Comparison of ENCODE assay signal across 1 mouse cellular context in the genomic region with DNA sequence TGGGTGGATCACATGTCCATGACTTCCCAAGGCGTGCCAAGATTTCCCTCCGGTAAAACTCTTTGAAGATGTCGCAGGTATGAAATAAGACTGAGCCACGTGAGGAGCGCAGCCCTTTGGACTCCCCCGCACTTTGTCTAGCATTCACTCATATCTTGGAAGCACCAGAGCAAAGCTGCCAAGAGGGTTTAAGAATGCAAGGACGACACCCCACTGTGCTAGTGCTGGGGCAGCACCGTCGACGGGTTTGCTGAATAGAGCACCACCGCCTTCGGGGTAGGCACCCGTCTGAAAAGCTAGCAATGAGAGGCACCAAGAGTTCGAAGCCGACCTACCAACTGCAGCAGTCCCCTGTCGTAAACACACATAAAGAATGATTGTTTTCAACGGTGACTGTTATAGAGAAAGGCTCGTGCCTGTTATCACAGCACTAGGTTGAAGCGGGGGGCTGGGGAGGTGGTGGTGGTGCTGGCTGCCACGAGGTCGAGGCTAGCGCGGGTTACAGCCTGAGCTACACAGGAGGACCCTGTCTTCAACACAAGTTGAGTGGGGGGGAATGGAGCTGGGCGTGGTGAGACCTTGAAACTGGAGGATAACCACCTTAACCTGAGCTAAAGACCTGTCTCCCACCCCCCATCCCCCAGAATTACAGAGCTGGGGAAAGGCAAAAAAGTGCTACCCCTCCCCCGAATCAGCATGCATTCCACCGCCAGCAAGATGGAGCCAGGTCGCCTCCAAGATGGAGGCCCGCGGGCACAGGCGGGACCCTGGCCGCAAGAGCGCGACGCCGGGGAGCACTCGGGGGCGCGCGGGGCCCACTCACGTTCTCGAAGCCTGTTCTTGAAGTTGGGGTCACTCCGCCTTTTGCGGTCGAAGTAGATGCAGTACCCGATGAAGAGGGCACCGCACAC.
TF ChIP-seq lines count a peak whose summit lies in the region.

No protein-coding gene starts in this region.

TF ChIP-seq in CH12.LX, 34 proteins besides CTCF, POLR2A, EP300 and RAD21 (continued from another document):
- TF ChIP-seq MAZ (IDR thresholded peaks at IDR 0.05; ENCODE audit: low read depth, low read length) = no peak
